Mouse (Mus musculus) spleen, embryonic (tissue): ENCODE measurements around the gene Hibadh.
"Not testable (repeated sequence)": the region's sequence is repeated elsewhere in the genome, so short reads cannot be mapped to it uniquely, and the experiment has no call there.

Experiments
- CTCF ChIA-PET: fragments of 350-600 bp; sonication (Branson Sonifier 250); formaldehyde crosslinking; loops from one replicate; lab custom pipeline; 2022; lab: Charles Lee

Hibadh gene

GRCm38 (mm10) chr6:52640224-52640712 lies at the start of gene Hibadh:
Gene Hibadh (minus strand): TSS chr6:52640389.
- CTCF ChIA-PET = no interaction called here

- CTCF ChIA-PET = no interaction called here
These were observed 46.8 kb upstream of the Hibadh start for GRCm38 (mm10) chr6:52686901-52687500.

- CTCF ChIA-PET = no interaction called here
These were observed 42.4 kb upstream of the Hibadh start for GRCm38 (mm10) chr6:52682607-52683006.

- CTCF ChIA-PET = no interaction called here
These were observed 41.8 kb upstream of the Hibadh start for GRCm38 (mm10) chr6:52681847-52682485.

- CTCF ChIA-PET = no interaction called here
These were observed 40.4 kb upstream of the Hibadh start for GRCm38 (mm10) chr6:52680458-52681032.

GRCm38 (mm10) chr6:52679565-52679964 lies 39.4 kb upstream of the Hibadh start:
- CTCF ChIA-PET = no interaction called here

GRCm38 (mm10) chr6:52677534-52677933 lies 37.3 kb upstream of the Hibadh start:
- CTCF ChIA-PET = not testable (repeated sequence)

- CTCF ChIA-PET = interaction anchor here (0.6 to 1.0 kb wide), 2 partner anchors 10 to 30 kb away, joined by 3 read pairs; no protein-coding TSS in a partner anchor
These were observed 35.2 kb upstream of the Hibadh start for GRCm38 (mm10) chr6:52675222-52675921.

GRCm38 (mm10) chr6:52674541-52674940 lies 34.4 kb upstream of the Hibadh start:
- CTCF ChIA-PET = no interaction called here

GRCm38 (mm10) chr6:52673706-52674105 lies 33.5 kb upstream of the Hibadh start:
- CTCF ChIA-PET = no interaction called here

GRCm38 (mm10) chr6:52672539-52672938 lies 32.4 kb upstream of the Hibadh start:
- CTCF ChIA-PET = no interaction called here

- CTCF ChIA-PET = no interaction called here
These were observed 31.6 kb upstream of the Hibadh start for GRCm38 (mm10) chr6:52671791-52672190.

- CTCF ChIA-PET = interaction anchor here (0.6 to 0.9 kb wide), 2 partner anchors 55 to 56 kb away, joined by 3 to 5 read pairs; no protein-coding TSS in a partner anchor
These were observed 29.7 kb upstream of the Hibadh start for GRCm38 (mm10) chr6:52669878-52670277.

GRCm38 (mm10) chr6:52667641-52668040 lies 27.5 kb upstream of the Hibadh start:
- CTCF ChIA-PET = no interaction called here

GRCm38 (mm10) chr6:52663021-52663420 lies 22.8 kb upstream of the Hibadh start:
- CTCF ChIA-PET = no interaction called here

GRCm38 (mm10) chr6:52655266-52655665 lies 15.1 kb upstream of the Hibadh start:
- CTCF ChIA-PET = no interaction called here

GRCm38 (mm10) chr6:52648806-52649205 lies 8.6 kb upstream of the Hibadh start:
- CTCF ChIA-PET = interaction anchor here (0.7 kb wide), 1 partner anchor 12 kb away, joined by 3 read pairs; no protein-coding TSS in a partner anchor

GRCm38 (mm10) chr6:52648031-52648430 lies 7.8 kb upstream of the Hibadh start:
- CTCF ChIA-PET = interaction anchor here (0.7 kb wide), 1 partner anchor 11 kb away, joined by 3 read pairs; no protein-coding TSS in a partner anchor

- CTCF ChIA-PET = interaction anchor here (0.5 kb wide), 1 partner anchor 29 kb away, joined by 3 read pairs; no protein-coding TSS in a partner anchor
These were observed 5.7 kb upstream of the Hibadh start for GRCm38 (mm10) chr6:52645926-52646325.

- CTCF ChIA-PET = interaction anchor here (0.9 kb wide), 1 partner anchor 11 kb away, joined by 3 read pairs; no protein-coding TSS in a partner anchor
These were observed 2.0 kb upstream of the Hibadh start for GRCm38 (mm10) chr6:52642152-52642551.

- CTCF ChIA-PET = no interaction called here
These were observed 887 bp upstream of the Hibadh start for GRCm38 (mm10) chr6:52641076-52641475.
